Mouse (Mus musculus): ENCODE results near the gene Papolg. TPM values are rescaled to one million over a fixed set of nuclear protein-coding genes. Genes with fewer than 3 reads are reported as not detected.

Gene Papolg
- polyA plus RNA-seq, 1 experiment from 2014 or later, result 11.2 TPM

Other genes with a start within 250 kb of the Papolg start
- 19.5 and 20.7 TPM in 2 replicates for gene Pus10, start 229.6 kb downstream of the Papolg start, polyA plus RNA-seq (2014; fragmentation: Nextera tagmentation; extraction: Ambion mirVana)
- gene Pex13, start 229.3 kb downstream of the Papolg start, polyA plus RNA-seq (2014; fragmentation: Nextera tagmentation; extraction: Ambion mirVana), result 31.9 and 33.3 TPM in 2 replicates
- 1.9 and 2.5 TPM in 2 replicates for gene Rel, start 124.3 kb downstream of the Papolg start, polyA plus RNA-seq (2014; fragmentation: Nextera tagmentation; extraction: Ambion mirVana)
- not detected in 2 replicates for gene A830031A19Rik, start 179.8 kb upstream of the Papolg start, polyA plus RNA-seq (2014; fragmentation: Nextera tagmentation; extraction: Ambion mirVana)
- 19.1 and 21.7 TPM in 2 replicates for gene Bcl11a, start 182.8 kb upstream of the Papolg start, polyA plus RNA-seq (2014; fragmentation: Nextera tagmentation; extraction: Ambion mirVana)

Measured in heart, embryonic 11.5 days (tissue).